Mouse (Mus musculus): Measurements from ENCODE around the gene Olfr556.
A peak's percentile ranks its signal among the peaks of the same experiment; 100 is the strongest.
"Not testable (repeated sequence)": the region's sequence is repeated elsewhere in the genome, so short reads cannot be mapped to it uniquely, and the experiment has no call there.

Gene Olfr556

DNA sequence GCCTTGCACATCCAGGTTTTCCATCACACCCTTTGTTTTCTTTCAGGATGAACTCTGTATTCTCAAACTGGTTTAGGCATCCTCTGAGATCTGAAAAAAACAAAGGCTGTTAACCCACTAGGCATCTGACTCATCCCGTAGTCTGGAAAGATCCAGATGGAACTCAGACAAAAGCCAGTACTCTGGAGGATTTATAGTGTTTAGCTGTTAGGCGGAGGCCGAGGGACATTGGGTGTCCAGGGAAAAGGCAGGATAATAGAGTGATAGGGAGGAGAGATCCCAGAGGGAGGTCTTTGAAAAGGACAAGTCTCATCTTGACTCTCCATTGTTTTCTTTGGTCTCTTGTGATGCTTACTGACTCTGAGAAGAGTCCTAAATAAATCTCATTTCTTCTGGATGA, at the start of gene Olfr556:
TSS of gene Olfr556 (plus strand) at position 301 of the 400 bp plus-strand sequence.
- no peak for DNase-seq

GRCm38 (mm10) chr7:102618118-102618517, 46.6 kb upstream of the Olfr556 start, which contains the start of gene Olfr553:
Olfr553 (minus strand) TSS chr7:102618218.
- no peak for DNase-seq

GRCm38 (mm10) chr7:102619608-102620007, 45.1 kb upstream of the Olfr556 start:
- no peak for DNase-seq

DNA sequence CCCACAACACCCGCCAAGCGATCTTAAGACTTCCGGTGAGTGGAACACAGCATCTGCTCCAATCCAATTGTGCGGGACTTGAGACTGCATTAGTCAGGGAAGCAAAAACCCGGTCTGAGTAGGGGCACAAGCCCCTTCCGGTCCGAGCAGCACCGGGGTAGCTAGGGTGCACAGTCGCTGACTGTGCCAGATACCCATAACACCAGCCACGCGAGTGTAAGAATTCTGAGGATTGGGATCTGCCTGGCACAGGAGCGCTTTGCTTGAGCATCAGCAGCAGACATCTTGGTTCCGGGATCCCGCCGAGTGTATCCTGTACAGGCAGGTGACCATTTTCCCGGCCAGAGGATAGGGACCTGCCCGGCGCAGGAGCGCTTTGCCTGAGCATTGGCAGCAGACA, 44.3 kb upstream of the Olfr556 start:
- DNase-seq: not testable (repeated sequence)

GRCm38 (mm10) chr7:102636665-102637064, 28.0 kb upstream of the Olfr556 start:
- peak; percentile 51 for DNase-seq

GRCm38 (mm10) chr7:102638132-102638531, 26.6 kb upstream of the Olfr556 start, which contains the start of gene Olfr554:
Olfr554 (plus strand) TSS chr7:102638432.
- DNase-seq: no peak

- DNase-seq: not testable (repeated sequence)
Observed at GRCm38 (mm10) chr7:102644945-102645344, 19.8 kb upstream of the Olfr556 start.

DNA sequence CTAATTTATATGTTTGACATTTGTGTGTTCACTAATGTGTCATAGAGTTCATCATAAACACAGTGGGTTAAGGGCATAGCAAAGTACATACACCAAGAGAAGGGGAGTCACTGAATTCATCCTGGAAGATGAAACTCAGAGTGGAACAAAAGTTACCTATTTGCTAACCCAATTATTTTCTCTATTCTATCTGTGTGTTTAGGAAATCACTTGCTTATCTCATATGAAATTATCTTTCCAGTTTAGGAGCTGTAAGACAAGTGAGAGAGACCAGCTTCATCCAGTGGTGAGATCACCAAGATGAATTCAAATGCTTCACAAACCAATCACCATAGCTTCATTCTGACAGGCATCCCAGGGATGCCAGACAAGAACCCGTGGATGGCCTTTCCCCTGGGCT, 6.2 kb upstream of the Olfr556 start, which contains the start of gene Olfr555:
TSS of gene Olfr555 (plus strand) at position 301 of the 400 bp plus-strand sequence.
- DNase-seq: no peak

- no peak for DNase-seq
Observed at GRCm38 (mm10) chr7:102665378-102665777, 679 bp downstream of the Olfr556 start.

DNA sequence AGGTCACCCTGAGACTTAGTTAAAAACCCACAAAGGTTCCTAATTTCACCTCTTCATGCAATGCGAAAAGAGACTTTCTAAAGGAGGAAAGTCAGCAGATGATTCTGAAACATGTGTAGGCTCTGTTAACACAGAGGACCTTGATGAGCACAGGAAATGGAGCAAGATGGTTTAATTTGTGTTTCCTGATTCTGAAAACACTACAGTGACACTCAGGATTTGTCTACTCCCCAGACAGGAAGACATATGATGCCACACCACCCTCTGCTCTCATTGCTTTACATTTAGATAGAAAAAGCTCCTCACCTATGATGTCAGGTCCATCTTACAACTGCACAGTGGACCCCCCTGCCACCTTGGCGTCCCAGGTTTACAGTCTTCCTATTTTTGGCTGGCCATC, 11.5 kb downstream of the Olfr556 start:
- DNase-seq: no peak

DNA sequence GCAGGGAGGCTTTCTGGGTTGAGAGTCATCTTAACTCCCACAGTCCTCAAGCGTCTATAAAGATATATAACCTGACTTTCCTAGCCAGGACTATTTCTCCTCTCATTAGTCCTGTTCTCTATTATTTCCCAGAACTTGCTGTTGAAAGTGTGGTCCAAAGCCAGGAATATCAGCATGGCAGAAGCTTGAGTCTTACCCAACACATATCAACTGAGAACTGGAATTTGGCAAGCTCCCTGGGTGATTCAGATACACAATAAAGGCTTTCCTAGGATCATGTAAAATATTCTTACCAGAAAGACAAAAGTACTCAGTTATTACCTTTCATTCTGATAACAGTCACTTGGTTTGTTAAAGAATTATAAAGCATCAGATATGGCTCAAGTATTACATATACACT, 17.2 kb downstream of the Olfr556 start:
- DNase-seq: no peak

DNA sequence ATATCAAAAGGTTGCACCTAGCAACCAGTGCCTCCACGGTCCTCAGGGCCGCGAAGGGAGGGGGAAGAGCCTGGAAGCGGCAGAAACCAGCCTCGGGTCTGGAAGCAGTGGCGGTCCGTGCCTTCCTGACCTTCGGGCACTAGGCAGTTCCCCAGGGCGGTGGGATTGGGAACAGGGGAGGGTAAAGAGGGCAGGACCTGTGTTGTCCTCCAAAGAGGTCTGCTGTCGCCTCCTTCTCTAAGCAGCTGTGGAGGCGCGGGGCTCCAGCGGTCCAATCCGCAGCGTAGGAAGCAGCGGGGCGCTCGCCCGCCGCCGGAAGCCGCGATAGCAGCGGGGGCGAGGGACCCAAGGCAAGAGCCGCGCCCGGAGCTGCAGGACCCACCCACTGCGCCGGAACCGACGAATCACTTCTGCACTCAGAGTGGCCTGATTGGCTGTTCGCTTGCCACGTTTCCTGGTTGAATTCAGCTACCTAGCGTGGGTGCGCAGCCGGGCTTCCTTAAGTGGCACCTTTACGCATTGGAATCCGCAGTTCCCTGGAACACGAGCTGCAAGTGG, 22.3 kb downstream of the Olfr556 start, which contains the start of gene Trim68:
TSS of gene Trim68 (minus strand) at position 384 of the 558 bp plus-strand sequence.
- DNase-seq: peak; percentile 94

DNA sequence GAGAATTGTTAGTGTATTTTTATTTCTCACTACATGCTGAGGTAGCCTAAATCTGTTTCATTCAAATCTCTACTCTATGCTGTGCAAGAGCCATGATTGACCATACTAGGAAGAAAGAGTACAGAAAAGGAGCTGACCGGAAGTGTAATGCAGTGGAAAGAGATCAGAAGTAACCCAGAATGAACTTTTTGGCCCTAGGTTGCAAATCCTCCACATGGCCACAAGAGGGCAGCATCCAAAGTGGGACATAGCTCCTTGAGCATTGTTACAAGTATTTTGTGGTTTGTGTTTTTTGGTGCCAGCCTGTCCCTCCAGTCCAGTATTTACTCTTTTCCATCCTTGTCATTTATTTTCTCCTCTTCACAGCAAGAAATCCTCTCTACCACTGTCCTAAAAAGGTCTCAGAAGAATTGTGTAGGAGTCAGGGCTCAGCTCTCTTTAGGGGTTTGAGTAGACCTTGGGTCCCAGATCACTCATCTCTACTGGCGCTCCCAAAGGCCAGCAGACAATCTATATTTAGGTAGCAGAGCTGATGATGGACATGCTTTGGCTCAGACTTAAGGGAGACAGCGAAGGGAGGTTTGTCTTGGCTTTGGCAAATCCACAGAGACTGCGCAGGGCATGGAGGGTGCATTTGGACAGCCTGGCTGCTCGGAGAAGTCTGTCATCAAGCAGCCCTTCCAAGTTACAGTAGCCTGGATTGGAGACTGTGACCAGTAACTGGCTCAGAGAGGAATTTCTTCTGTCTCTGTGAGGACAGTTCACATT, 30.8 kb downstream of the Olfr556 start, which contains the start of gene Olfr557:
TSS of gene Olfr557 (plus strand) at position 553 of the 768 bp plus-strand sequence.
- DNase-seq: peak; percentile 31

DNA sequence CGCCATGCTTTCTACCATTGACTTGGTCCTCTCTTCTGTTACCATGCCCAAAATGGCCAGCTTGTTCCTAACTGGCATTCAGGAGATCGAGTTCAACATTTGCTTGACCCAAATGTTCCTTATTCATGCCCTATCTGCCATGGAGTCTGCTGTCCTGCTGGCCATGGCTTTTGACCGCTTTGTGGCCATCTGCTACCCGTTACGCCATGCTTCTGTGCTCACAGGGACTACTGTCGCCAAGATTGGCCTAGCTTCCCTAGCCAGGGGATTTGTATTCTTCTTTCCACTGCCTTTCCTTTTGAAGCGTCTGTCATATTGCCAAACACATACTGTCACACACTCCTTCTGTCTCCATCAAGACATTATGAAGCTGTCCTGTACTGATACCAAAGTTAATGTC, 33.8 kb downstream of the Olfr556 start:
- DNase-seq: no peak

DNA sequence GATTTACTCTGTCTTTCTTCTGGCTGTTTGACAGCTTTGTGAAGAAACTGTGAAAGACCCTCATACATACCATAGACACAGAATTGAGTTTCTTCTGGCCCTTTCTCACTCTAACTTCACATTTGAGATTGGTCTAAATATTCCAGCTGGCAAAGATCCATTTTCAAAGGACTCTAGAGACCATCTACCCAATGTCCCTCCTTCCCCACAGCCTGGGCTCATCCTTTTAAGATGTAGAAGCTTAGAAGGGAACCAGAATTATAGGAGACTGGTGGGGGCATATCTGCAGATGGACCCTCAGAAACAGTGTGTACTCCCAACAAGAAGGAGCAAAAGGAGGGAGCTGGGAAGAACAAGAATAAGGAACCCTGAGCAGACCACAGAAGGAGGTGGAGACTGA, 37.2 kb downstream of the Olfr556 start, which contains the start of gene Olfr558:
TSS of gene Olfr558 (plus strand) at position 301 of the 400 bp plus-strand sequence.
- no peak for DNase-seq

GRCm38 (mm10) chr7:102718970-102719369, 54.3 kb downstream of the Olfr556 start, which contains the start of gene Olfr33:
Olfr33 (minus strand) TSS chr7:102719070.
- DNase-seq: no peak
